Mouse (Mus musculus) stomach, embryonic 16.5 days (tissue): ENCODE data around the gene Phldb2. TPM values are rescaled to one million over a fixed set of nuclear protein-coding genes. Genes with fewer than 3 reads are reported as not detected.

Source experiments
- ATAC-seq: fragments of 200-750 bp; cut with Nextera tagmentation; 2 replicates; pipeline ENCODE4 v1.8.0; 2017; ENCODE audit warnings: moderate number of reproducible peaks, moderate TSS enrichment; ENCODE audit not compliant: insufficient read depth, low FRiP score
- H3K27ac ChIP-seq: fragments of 300-500 bp; sonication (generic); 2 replicates; pipeline ENCODE4 v1.5.1; 2014; ENCODE audit warnings: low read length
- H3K27me3 ChIP-seq: fragments of 300-500 bp; sonication (generic); 2 replicates; pipeline ENCODE4 v1.6.1; 2014; ENCODE audit warnings: low read length, control low read depth, mixed read lengths; ENCODE audit not compliant: control insufficient read depth, insufficient read depth
- H3K36me3 ChIP-seq: fragments of 300-500 bp; sonication (generic); 2 replicates; pipeline ENCODE4 v1.6.1; 2014; ENCODE audit warnings: low read length; ENCODE audit not compliant: control insufficient read depth, insufficient read depth
- H3K4me1 ChIP-seq: fragments of 300-500 bp; sonication (generic); 2 replicates; pipeline ENCODE4 v1.6.1; 2014; ENCODE audit warnings: low read length, control low read depth, mixed read lengths; ENCODE audit not compliant: control insufficient read depth, insufficient read depth
- H3K4me2 ChIP-seq: fragments of 300-500 bp; sonication (generic); 2 replicates; pipeline ENCODE4 v1.6.1; 2014; ENCODE audit warnings: low read depth, low read length, mixed read lengths
- H3K4me3 ChIP-seq: fragments of 300-500 bp; sonication (generic); replicated peaks from 2 replicates; pipeline ENCODE4 v1.5.1; 2014; ENCODE audit warnings: mild to moderate bottlenecking, low read length
- H3K9ac ChIP-seq: fragments of 300-500 bp; sonication (generic); 2 replicates; pipeline ENCODE4 v1.6.1; 2014; ENCODE audit warnings: low read length
- H3K9me3 ChIP-seq: fragments of 300-500 bp; sonication (generic); replicated peaks from 2 replicates; pipeline ENCODE4 v1.6.1; 2016; ENCODE audit warnings: low read length, control low read depth; ENCODE audit not compliant: control insufficient read depth
- WGBS: fragments of 180-500 bp; shearing (Covaris S2); extraction: QIAGEN DNeasy Blood & Tissue Kit; methylation state at CpG from one replicate; pipeline ENCODE4 v1.1.7; 2014; 5-methylcytosine and 5-hydroxymethylcytosine counted together
- polyA plus RNA-seq: library from polyadenylated mRNA; unstranded; fragments of >200 nt; fragmentation: Nextera tagmentation; extraction: Ambion mirVana; gene quantifications from 2 replicates; pipeline ENCODE4 v1.2.1, GENCODE M21; 2015

Gene Phldb2
- polyA plus RNA-seq, 1 experiment from 2014 or later, result 28.3 TPM

- Histone ChIP-seq H3K36me3 (peaks cover 10% of the 10 kb centered on the region), H3K4me1 (no peaks in the 10 kb centered on the region), H3K27me3 (no peaks in the 10 kb centered on the region), H3K4me2 (no peak overlapping the region), H3K9me3 (no peaks in the 10 kb centered on the region), H3K4me3 (no peak overlapping the region), H3K9ac (no peak overlapping the region), H3K27ac (no peak overlapping the region)
- ATAC-seq, result no peak
- 53% methylated on average over 3 of the region's 3 CpGs for WGBS
Measured at GRCm38 (mm10) chr16:45804708-45805107, 148.7 kb downstream of the Phldb2 start.

- ATAC-seq, result no peak
- H3K36me3 ChIP-seq, result peaks cover 3% of the 10 kb centered on the region; the same call in 1 of the 2 replicates
- H3K4me3 ChIP-seq, result no peak overlapping the region
- no peaks in the 10 kb centered on the region for H3K4me1 ChIP-seq
- WGBS, result 45% methylated on average over 2 of the region's 2 CpGs
- no peaks in the 10 kb centered on the region for H3K27me3 ChIP-seq
- no peak overlapping the region for H3K9ac ChIP-seq
- H3K9me3 ChIP-seq, result no peaks in the 10 kb centered on the region
- H3K4me2 ChIP-seq, result no peak overlapping the region
- peak overlapping the region; percentile 58; the same call in 1 of the 2 replicates for H3K27ac ChIP-seq
Measured at GRCm38 (mm10) chr16:45800406-45800805, 153.0 kb downstream of the Phldb2 start.

- ATAC-seq, result peak; percentile 57
- Histone ChIP-seq H3K9me3 (no peaks in the 10 kb centered on the region), H3K36me3 (peaks cover 3% of the 10 kb centered on the region; the same call in 1 of the 2 replicates), H3K4me1 (no peaks in the 10 kb centered on the region), H3K9ac (no peak overlapping the region), H3K4me2 (no peak overlapping the region), H3K4me3 (no peak overlapping the region), H3K27me3 (no peaks in the 10 kb centered on the region), H3K27ac (peak overlapping the region; percentile 17)
- WGBS, result 57% methylated on average over 4 of the region's 4 CpGs
Measured at GRCm38 (mm10) chr16:45799150-45799549, 154.2 kb downstream of the Phldb2 start.

GRCm38 (mm10) chr16:45798591-45798990 lies 154.8 kb downstream of the Phldb2 start:
- ATAC-seq, result peak; percentile 51; the same call in 1 of the 2 replicates
- Histone ChIP-seq H3K27me3 (no peaks in the 10 kb centered on the region), H3K4me3 (no peak overlapping the region), H3K4me1 (no peaks in the 10 kb centered on the region), H3K9ac (no peak overlapping the region), H3K4me2 (no peak overlapping the region), H3K27ac (0 out of 2 replicates have a peak overlapping the region, but pooled peaks have one; percentile 8), H3K36me3 (peaks cover 3% of the 10 kb centered on the region; the same call in 1 of the 2 replicates), H3K9me3 (no peaks in the 10 kb centered on the region)
- WGBS, result 81% methylated on average over 2 of the region's 2 CpGs

- 50% methylated on average over 2 of the region's 2 CpGs for WGBS
- no peak overlapping the region for H3K27ac ChIP-seq
- H3K27me3 ChIP-seq, result no peaks in the 10 kb centered on the region
- peaks cover under 1% of the 10 kb centered on the region; the same call in 1 of the 2 replicates for H3K36me3 ChIP-seq
- no peaks in the 10 kb centered on the region for H3K4me1 ChIP-seq
- no peak for ATAC-seq
- no peaks in the 10 kb centered on the region for H3K9me3 ChIP-seq
- no peak overlapping the region for H3K9ac ChIP-seq
- no peak overlapping the region for H3K4me3 ChIP-seq
- no peak overlapping the region for H3K4me2 ChIP-seq
Measured at GRCm38 (mm10) chr16:45796815-45797214, 156.6 kb downstream of the Phldb2 start.

- no peaks in the 10 kb centered on the region for H3K4me1 ChIP-seq
- 63% methylated on average over 5 of the region's 5 CpGs for WGBS
- no peaks in the 10 kb centered on the region for H3K9me3 ChIP-seq
- no peak overlapping the region for H3K9ac ChIP-seq
- H3K27me3 ChIP-seq, result no peaks in the 10 kb centered on the region
- no peak for ATAC-seq
- H3K36me3 ChIP-seq, result no peaks in the 10 kb centered on the region
- H3K4me2 ChIP-seq, result no peak overlapping the region
- no peak overlapping the region for H3K27ac ChIP-seq
- no peak overlapping the region for H3K4me3 ChIP-seq
Measured at GRCm38 (mm10) chr16:45795188-45795693, 158.2 kb downstream of the Phldb2 start.

- Histone ChIP-seq H3K4me2 (no peak overlapping the region), H3K4me1 (no peaks in the 10 kb centered on the region), H3K27ac (no peak overlapping the region), H3K27me3 (no peaks in the 10 kb centered on the region), H3K9ac (no peak overlapping the region), H3K4me3 (no peak overlapping the region), H3K36me3 (no peaks in the 10 kb centered on the region), H3K9me3 (no peaks in the 10 kb centered on the region)
- no peak for ATAC-seq
- WGBS, result 81% methylated on average over 2 of the region's 2 CpGs
Measured at GRCm38 (mm10) chr16:45792781-45793180, 160.6 kb downstream of the Phldb2 start.

GRCm38 (mm10) chr16:45791286-45791685 lies 162.1 kb downstream of the Phldb2 start:
- Histone ChIP-seq H3K4me1 (no peaks in the 10 kb centered on the region), H3K4me3 (no peak overlapping the region), H3K36me3 (no peaks in the 10 kb centered on the region), H3K27ac (no peak overlapping the region), H3K4me2 (no peak overlapping the region), H3K27me3 (no peaks in the 10 kb centered on the region), H3K9me3 (no peaks in the 10 kb centered on the region), H3K9ac (no peak overlapping the region)
- WGBS, result 54% methylated on average over 5 of the region's 5 CpGs
- no peak for ATAC-seq

- Histone ChIP-seq H3K4me1 (no peaks in the 10 kb centered on the region), H3K4me3 (no peak overlapping the region), H3K36me3 (peaks cover 2% of the 10 kb centered on the region; the same call in 1 of the 2 replicates), H3K27ac (no peak overlapping the region), H3K27me3 (no peaks in the 10 kb centered on the region), H3K4me2 (no peak overlapping the region), H3K9ac (no peak overlapping the region), H3K9me3 (no peaks in the 10 kb centered on the region)
- no peak for ATAC-seq
- WGBS, result 75% methylated on average over 2 of the region's 2 CpGs
Measured at GRCm38 (mm10) chr16:45789311-45789710, 164.1 kb downstream of the Phldb2 start.
